Mouse (Mus musculus) ES-Bruce4 (cell line): ENCODE measurements around the gene Cep63. TPM values are rescaled to one million over a fixed set of nuclear protein-coding genes. Genes with fewer than 3 reads are reported as not detected.

Source experiments
- H3K27ac ChIP-seq: 2 replicates; pipeline ENCODE4 v1.5.1; 2012; ENCODE audit warnings: low read length, inconsistent platforms; ENCODE audit not compliant: insufficient read depth
- H3K27me3 ChIP-seq: 2 replicates; pipeline ENCODE4 v1.6.1; 2012; ENCODE audit warnings: mild to moderate bottlenecking, low read length, inconsistent platforms; ENCODE audit not compliant: control insufficient read depth, poor library complexity, insufficient read depth, severe bottlenecking
- H3K36me3 ChIP-seq: 2 replicates; pipeline ENCODE4 v1.6.1; 2012; ENCODE audit warnings: inconsistent platforms, mild to moderate bottlenecking, low read length, moderate library complexity; ENCODE audit not compliant: control insufficient read depth, poor library complexity, insufficient read depth, severe bottlenecking
- H3K4me1 ChIP-seq: one replicate; pipeline ENCODE4 v1.8.1; 2011; ENCODE audit warnings: low read length; ENCODE audit not compliant: control insufficient read depth, insufficient read depth
- H3K4me3 ChIP-seq: 2 replicates; pipeline ENCODE4 v1.5.1; 2011; ENCODE audit warnings: low read depth, mild to moderate bottlenecking, low read length
- H3K9ac ChIP-seq: 2 replicates; pipeline ENCODE4 v1.6.1; 2012; ENCODE audit warnings: low read depth, mild to moderate bottlenecking, inconsistent platforms; ENCODE audit not compliant: poor library complexity, severe bottlenecking
- H3K9me3 ChIP-seq: replicated peaks from 2 replicates; pipeline ENCODE4 v1.6.1; 2012; ENCODE audit warnings: mild to moderate bottlenecking, low read length, inconsistent platforms; ENCODE audit not compliant: control insufficient read depth, poor library complexity, insufficient read depth, severe bottlenecking
- CTCF ChIP-seq: IDR thresholded peaks from one replicate; pipeline ENCODE4 v1.8.1; 2011; ENCODE audit warnings: low read depth, low read length
- EP300 ChIP-seq: IDR thresholded peaks from 2 replicates; pipeline ENCODE4 v1.6.1; 2011; ENCODE audit warnings: low read depth, low read length; ENCODE audit not compliant: insufficient read depth
- POLR2A ChIP-seq: IDR thresholded peaks from one replicate; pipeline ENCODE4 v1.8.1; 2011; ENCODE audit warnings: low read length; ENCODE audit not compliant: insufficient read depth
- polyA plus RNA-seq: library from polyadenylated mRNA; stranded (reverse); fragments of >200 nt; gene quantifications from 2 replicates; pipeline ENCODE4 v1.2.4, GENCODE M21; 2011; ENCODE audit warnings: low read depth; ENCODE audit not compliant: missing spikeins, insufficient read depth, insufficient read length

Gene Cep63
- polyA plus RNA-seq, 1 experiment = 20.9 TPM

GRCm38 (mm10) chr9:102643486-102644101 lies 17.3 kb upstream of the Cep63 start:
- no peak for TF ChIP-seq POLR2A
- no peak for TF ChIP-seq EP300
- TF ChIP-seq CTCF = no peak
- no peaks in the 10 kb centered on the region for H3K9me3 ChIP-seq
- H3K9ac ChIP-seq = no peak overlapping the region
- no peaks in the 10 kb centered on the region for H3K27me3 ChIP-seq
- no peaks in the 10 kb centered on the region for H3K4me1 ChIP-seq
- no peak overlapping the region for H3K4me3 ChIP-seq
- no peaks in the 10 kb centered on the region for H3K36me3 ChIP-seq
- H3K27ac ChIP-seq = no peak overlapping the region

DNA sequence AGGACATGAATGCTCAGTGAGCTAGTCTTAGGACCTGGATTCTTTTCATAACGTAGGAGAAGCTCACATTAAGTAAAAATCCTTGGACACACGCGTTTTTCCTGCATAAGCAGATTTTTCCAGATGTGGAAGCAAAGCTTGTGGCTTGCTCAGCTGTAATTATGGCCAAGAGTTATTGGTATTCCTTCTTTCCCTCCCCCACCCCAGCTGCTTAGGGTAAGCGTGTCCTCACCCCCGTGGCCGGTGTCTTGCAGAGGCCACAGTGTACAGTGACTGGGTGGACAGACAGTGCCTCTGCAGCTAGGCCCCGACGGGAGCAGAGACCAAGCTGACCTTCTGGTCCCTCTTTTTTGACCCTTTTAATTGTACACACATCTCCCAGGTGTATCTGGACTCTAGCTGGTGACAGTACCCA lies 16.7 kb upstream of the Cep63 start:
- no peak overlapping the region for H3K4me3 ChIP-seq
- H3K9ac ChIP-seq = no peak overlapping the region
- H3K9me3 ChIP-seq = no peaks in the 10 kb centered on the region
- H3K4me1 ChIP-seq = no peaks in the 10 kb centered on the region
- no peaks in the 10 kb centered on the region for H3K36me3 ChIP-seq
- H3K27me3 ChIP-seq = no peaks in the 10 kb centered on the region
- TF ChIP-seq POLR2A (no peak), EP300 (no peak), CTCF (no peak)
- no peak overlapping the region for H3K27ac ChIP-seq

GRCm38 (mm10) chr9:102641531-102641930 lies 15.2 kb upstream of the Cep63 start:
- TF ChIP-seq CTCF = no peak
- TF ChIP-seq POLR2A = no peak
- no peak for TF ChIP-seq EP300
- Histone ChIP-seq H3K27me3 (no peaks in the 10 kb centered on the region), H3K9me3 (no peaks in the 10 kb centered on the region), H3K27ac (no peak overlapping the region), H3K9ac (no peak overlapping the region), H3K36me3 (no peaks in the 10 kb centered on the region), H3K4me3 (no peak overlapping the region), H3K4me1 (no peaks in the 10 kb centered on the region)

- Histone ChIP-seq H3K9ac (no peak overlapping the region), H3K9me3 (no peaks in the 10 kb centered on the region), H3K36me3 (no peaks in the 10 kb centered on the region), H3K4me1 (no peaks in the 10 kb centered on the region), H3K4me3 (no peak overlapping the region), H3K27me3 (no peaks in the 10 kb centered on the region), H3K27ac (no peak overlapping the region)
- TF ChIP-seq CTCF (no peak), POLR2A (no peak), EP300 (no peak)
These were observed 13.2 kb upstream of the Cep63 start for GRCm38 (mm10) chr9:102639510-102639909.

GRCm38 (mm10) chr9:102638963-102639362 lies 12.6 kb upstream of the Cep63 start:
- TF ChIP-seq CTCF (no peak), EP300 (no peak), POLR2A (no peak)
- Histone ChIP-seq H3K9ac (no peak overlapping the region), H3K27me3 (no peaks in the 10 kb centered on the region), H3K4me1 (no peaks in the 10 kb centered on the region), H3K27ac (no peak overlapping the region), H3K9me3 (no peaks in the 10 kb centered on the region), H3K36me3 (peaks cover 4% of the 10 kb centered on the region), H3K4me3 (no peak overlapping the region)

- no peak overlapping the region for H3K27ac ChIP-seq
These were observed 10.8 kb upstream of the Cep63 start for GRCm38 (mm10) chr9:102637115-102637514.

More at GRCm38 (mm10) chr9:102637115-102637514, 10.8 kb upstream of the Cep63 start:
- H3K36me3 ChIP-seq = peaks cover 6% of the 10 kb centered on the region
- H3K9me3 ChIP-seq = no peaks in the 10 kb centered on the region
- TF ChIP-seq POLR2A (no peak), CTCF (no peak), EP300 (no peak)
- no peak overlapping the region for H3K4me3 ChIP-seq
- no peaks in the 10 kb centered on the region for H3K4me1 ChIP-seq
- H3K9ac ChIP-seq = no peak overlapping the region
- no peaks in the 10 kb centered on the region for H3K27me3 ChIP-seq
